Mouse (Mus musculus) layer of hippocampus, adult 2 months (tissue): ENCODE data around the gene Cela3a. TPM values are rescaled to one million over a fixed set of nuclear protein-coding genes. Genes with fewer than 3 reads are reported as not detected.
A peak's percentile ranks its signal among the peaks of the same experiment; 100 is the strongest.

Experiments
- DNase-seq, 2 experiments: peaks; one replicate each; pipeline ENCODE4 v3.0.0; 2022; ENCODE audit warnings: low spot score in 2 of 2
- H3K27ac ChIP-seq: fragments of 200-600 bp; 2 replicates; pipeline ENCODE4 v1.8.1; 2022
- H3K4me3 ChIP-seq: fragments of 200-600 bp; 2 replicates; pipeline ENCODE4 v1.8.1; 2022; ENCODE audit warnings: mild to moderate bottlenecking
- CTCF ChIP-seq: fragments of 200-600 bp; conservative IDR thresholded peaks from 2 replicates; pipeline ENCODE4 v1.8.1; 2022; ENCODE audit warnings: antibody characterized with exemption, mild to moderate bottlenecking, moderate library complexity
- total RNA-seq, 2 experiments: library from RNA; stranded (reverse); gene quantifications; 2 replicates each; pipeline ENCODE4 v1.2.3; 2021

Gene Cela3a
- total RNA-seq, 2 experiments from 2014 or later = not detected

DNA sequence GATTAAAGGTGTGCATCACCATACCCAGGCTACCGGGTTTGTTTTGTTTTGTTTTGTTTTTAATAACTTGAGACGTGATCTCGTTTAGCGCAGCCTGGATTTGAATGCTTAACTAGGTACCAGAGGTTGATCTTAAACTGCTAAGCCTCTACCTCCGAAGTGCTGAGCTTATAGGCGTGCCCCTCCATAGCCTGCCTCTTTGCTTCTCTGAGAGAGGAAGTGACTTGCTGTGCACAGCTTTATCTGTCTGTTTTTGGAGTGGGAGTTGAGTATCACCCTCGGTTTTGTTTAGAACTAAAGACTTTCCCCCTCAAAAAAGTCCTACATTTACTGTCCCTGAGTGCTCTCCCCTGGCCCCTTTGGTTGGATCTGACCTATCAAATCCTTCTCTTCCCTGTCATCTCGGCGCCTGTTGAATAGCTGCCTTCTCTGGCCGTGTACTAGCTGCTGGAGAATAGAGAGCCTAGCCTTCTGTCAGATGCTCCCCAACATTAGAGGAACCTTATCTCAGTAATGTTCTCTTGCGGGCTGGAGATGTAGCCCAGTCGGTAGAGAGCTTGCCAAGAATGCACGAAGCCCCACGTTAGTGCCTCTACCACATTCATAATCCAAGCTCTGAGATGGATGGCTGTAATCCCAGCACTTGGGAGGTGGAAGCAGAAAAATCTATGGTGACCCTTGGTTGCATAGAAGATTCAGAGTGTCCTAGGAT, 51.1 kb downstream of the Cela3a start:
- no peak for TF ChIP-seq CTCF
- Histone ChIP-seq H3K4me3 (no peak overlapping the region; the same call in 1 of the 2 replicates), H3K27ac (no peak overlapping the region)
- no peak for DNase-seq

GRCm38 (mm10) chr4:137357517-137358254, 51.9 kb downstream of the Cela3a start, which contains the start of gene Cdc42:
Cdc42 (minus strand) TSS chr4:137357720.
- DNase-seq = peak; percentile 98 to 99
- TF ChIP-seq CTCF = no peak
- peak within 1 kb of the TSS; percentile 97 for H3K27ac ChIP-seq
- peak within 1 kb of the TSS; percentile 79 for H3K4me3 ChIP-seq

- Histone ChIP-seq H3K4me3 (peak overlapping the region; percentile 79), H3K27ac (peak overlapping the region; percentile 97)
- DNase-seq = peak; percentile 29 to 53
- TF ChIP-seq CTCF = no peak
Measured at GRCm38 (mm10) chr4:137356674-137357510, 52.7 kb downstream of the Cela3a start.

Other genes starting within 250 kb of the Cela3a start
- gene Wnt4, start 132.3 kb downstream of the Cela3a start, total RNA-seq = 1 to 10 TPM; 5.2 to 6.6 TPM
- gene Cdc42, start 52.1 kb downstream of the Cela3a start, total RNA-seq = 100 to 1,000 TPM; 300 to 303 TPM
- gene Cela3b, start 20.7 kb upstream of the Cela3a start, total RNA-seq = not detected
- not detected for gene 1700013G24Rik, start 43.5 kb upstream of the Cela3a start, total RNA-seq
- 1 to 10 TPM; 4.0 to 5.2 TPM for gene Hspg2, start 59.0 kb upstream of the Cela3a start, total RNA-seq
- not detected for gene Ldlrad2, start 164.8 kb upstream of the Cela3a start, total RNA-seq
- gene Usp48, start 184.0 kb upstream of the Cela3a start, total RNA-seq = 100 to 1,000 TPM; 142 to 160 TPM